Mouse (Mus musculus): ENCODE results near the gene Cntnap2.
"Not testable (repeated sequence)": the region's sequence is repeated elsewhere in the genome, so short reads cannot be mapped to it uniquely, and the experiment has no call there.

Gene Cntnap2

DNA sequence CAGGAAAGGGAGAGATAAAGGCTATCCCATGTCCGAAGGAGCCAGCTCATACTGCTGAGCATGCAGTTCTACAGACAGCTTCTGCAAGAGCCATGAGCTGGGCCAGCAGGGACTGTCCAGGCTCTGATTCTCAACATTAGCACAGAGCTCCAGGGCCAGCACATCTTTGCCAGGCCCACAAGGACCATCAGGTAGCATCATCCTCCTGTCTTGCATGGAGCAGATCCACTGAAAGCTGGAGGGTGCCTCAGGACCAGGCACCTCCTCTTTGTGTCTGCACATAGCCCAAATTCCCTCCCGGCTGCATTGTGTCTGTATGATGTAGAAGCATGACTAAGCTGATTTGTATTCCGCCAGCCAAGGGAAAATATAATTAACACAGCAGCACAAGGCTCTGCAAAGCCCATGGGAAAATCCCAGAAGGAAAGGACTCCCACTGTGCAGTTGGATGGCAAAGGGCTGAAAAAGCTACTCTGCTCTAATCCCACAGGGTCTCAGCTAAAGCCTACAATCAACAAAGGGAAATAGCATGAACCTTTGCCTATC, 2180.3 kb downstream of the Cntnap2 start:
- DNase-seq (ENCODE audit: low spot score in 2 of 2) = no peak

DNA sequence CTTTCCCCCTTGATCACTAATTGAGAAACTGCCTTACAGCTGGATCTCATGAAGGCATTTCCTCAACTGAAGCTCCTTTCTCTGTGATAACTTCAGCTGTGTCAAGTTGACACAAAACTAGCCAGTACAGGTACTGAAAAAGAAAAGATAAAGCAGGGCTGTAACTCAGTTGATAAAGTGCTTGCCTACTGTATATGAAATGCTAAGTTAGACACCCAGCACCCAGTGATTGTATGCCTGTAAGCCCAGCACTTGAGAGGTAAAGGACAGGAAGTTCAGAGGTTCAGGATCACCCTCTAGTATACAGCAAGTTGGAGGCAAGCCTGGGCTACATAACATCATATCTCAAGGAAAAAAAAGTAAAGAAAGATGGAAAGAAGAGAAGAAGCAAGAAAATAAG, 2182.2 kb downstream of the Cntnap2 start:
- no peak for DNase-seq (ENCODE audit: low spot score in 2 of 2)

DNA sequence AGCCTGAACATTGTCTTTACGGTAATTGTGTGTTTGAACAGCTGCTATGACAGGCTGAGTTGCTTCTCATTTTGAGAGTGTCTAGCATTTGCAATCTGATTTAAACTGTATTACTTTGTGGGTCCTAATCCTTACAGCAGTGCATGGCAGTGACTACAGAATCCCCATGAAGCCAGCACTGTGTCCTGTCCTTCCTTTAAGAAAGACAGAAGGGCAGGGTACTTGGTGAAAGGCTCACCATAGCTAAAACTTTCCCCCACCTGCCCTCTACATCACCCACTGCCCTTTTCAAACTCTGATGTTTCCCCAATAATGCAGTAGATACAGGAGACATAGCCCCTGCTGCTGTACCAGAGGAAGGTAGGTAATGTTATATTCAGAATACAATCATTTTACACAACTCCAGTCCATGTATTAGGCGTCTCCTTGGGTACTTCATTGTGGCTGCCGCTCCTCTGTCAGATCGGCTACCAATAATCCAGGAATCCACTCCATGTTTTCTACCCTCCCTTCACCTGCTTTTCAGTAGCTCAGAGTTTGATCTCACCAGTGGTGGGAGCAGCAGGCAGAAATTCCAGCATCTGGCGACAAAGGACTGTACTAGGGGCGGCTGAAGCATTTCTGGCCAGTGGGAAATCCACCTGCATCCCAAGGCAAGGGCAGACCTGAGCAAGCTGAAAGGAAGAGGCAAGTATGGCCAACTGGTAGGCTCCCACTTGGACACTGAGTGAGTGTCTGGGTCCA, 2184.9 kb downstream of the Cntnap2 start:
- no peak for DNase-seq (ENCODE audit: low spot score in 2 of 2)

DNA sequence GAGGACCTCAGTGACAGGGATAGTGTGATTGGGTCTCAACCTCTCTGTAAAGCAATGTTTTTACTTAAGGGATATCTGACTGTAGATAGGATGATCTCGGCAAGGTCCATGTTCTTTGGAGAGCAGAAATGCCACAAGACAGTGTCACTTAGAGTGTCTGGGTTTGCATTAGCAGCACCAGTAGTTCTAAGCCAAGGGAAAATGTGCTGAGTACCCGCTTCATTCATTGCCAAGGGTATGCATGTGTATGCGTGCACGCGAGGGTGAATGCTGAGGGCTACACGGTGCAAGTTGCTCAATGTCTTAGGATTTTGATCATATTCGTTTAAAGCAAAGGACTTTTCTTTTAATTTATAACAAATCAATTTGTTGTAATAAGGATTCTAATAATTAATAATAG, 2185.5 kb downstream of the Cntnap2 start:
- DNase-seq (ENCODE audit: low spot score in 2 of 2) = no peak

DNA sequence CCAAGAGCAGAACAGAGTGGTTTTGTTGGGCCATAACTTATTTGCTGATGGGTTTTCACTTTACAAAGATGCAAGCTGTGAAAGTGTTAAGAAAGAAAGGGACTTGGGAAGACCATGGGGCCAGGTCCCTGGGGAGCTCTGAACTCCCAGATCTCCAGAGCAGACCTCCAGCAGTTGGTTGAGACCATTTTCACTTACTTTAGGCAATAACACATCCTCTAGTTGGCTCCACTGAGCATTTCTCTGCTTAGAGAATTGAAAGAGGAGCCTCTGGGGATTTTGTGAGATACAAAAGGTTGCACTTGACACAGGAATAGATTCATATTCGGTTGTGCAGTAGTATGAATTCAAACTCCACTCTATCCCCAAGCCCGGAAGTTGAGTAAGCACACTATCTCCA, 2196.1 kb downstream of the Cntnap2 start:
- no peak for DNase-seq (ENCODE audit: low spot score in 2 of 2)

DNA sequence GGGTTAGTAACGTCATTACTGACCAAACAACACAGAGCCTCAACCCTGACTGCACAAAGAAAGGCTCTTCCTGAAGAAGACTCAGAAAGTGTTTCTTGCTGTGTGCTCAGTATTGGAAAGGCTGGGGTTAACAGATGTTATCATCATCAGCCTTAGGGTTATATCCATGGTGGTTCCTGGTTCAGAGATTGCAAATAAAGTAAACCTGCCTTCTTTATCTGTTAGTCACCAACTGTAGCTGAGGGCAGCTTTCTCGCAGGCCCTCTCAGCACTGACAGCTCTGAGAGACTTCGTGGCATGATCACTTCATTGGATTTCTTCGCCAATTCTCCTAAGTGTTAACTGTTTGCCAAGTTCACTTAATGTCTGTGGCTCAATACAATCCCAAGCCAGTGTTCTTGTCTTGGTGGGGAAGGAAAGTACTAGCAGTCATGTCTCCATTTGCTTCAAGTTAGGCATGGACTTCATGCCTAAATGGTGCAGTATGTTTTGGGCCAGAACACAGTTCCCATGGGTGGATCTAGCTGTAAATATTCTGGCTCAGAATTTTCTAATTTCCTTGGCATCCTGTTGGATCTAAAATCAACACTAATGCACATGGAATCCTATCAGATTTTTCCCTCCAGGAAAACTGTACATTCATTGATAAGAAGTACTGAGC, 2197.2 kb downstream of the Cntnap2 start:
- DNase-seq (ENCODE audit: low spot score in 2 of 2) = no peak

DNA sequence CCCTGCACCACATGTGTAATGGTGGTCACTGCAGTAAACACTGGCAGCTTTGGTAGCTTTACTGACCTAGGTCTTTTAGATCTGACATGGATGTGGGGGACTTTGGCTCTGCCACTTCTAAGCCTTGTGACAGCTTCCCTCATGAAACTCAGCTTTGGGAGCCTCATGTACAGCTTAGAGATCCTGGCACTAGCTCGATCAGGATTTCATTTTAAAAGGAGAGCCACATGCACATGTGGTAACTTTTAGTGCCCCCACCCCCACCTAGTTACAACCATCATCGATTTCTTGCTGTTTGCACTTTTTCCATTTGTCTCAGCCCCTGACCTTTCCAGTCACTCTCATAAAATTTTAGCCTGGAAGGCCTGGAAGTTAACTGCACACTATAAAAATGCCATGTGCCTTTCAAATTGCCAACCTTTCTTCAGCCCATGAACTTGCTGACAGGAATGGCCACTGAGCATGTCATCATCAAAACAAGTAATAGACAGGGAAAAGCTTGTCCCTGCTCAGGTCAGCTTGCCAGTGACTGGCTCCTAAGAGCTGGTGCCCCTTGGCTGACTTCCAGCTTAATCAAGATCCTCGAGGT, 2197.9 kb downstream of the Cntnap2 start:
- DNase-seq (ENCODE audit: low spot score in 2 of 2) = no peak

DNA sequence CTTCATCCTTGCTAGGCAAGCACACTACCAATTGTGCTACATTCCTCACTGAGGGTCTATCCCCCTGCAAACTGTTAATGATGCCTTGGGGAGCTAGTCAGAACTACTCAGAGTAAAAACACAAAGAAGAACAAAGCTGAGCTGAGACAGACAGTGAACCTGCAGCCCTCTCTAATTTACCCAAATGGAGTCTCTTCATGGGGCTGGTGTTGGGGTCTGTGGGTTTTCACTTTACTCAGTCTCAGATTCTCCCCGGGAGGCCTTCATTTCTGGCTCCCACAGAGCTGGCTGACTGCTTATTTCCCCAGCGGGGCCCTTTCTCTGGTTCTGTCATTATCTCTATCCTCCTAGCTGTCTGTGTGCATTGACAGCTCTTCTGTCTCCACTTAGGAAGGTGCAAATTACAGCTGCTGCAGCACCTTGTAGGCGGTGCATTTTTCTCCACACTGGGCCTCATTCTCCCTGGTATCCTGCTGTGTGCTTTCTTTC, 2200.5 kb downstream of the Cntnap2 start:
- DNase-seq (ENCODE audit: low spot score in 2 of 2) = no peak

DNA sequence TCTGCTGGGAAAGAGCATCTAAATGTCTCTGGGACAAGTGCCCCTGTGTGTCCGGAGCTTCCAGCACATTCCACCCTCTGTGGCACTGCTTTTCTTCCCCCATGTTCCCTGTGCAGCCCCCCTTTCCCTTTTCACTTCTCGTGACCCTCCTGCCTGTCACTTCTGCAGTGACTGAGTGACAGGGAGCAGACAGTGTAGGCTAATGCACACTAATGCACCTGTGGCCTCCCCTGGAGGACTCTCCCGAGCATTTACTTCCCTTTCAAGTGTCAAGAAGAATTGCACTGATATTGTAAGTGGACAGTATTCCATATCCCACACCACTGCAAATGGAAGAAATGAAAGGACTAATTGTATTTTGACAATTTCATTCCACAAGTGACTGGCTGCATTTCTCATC, 2208.1 kb downstream of the Cntnap2 start:
- no peak for DNase-seq (ENCODE audit: low spot score in 2 of 2)

DNA sequence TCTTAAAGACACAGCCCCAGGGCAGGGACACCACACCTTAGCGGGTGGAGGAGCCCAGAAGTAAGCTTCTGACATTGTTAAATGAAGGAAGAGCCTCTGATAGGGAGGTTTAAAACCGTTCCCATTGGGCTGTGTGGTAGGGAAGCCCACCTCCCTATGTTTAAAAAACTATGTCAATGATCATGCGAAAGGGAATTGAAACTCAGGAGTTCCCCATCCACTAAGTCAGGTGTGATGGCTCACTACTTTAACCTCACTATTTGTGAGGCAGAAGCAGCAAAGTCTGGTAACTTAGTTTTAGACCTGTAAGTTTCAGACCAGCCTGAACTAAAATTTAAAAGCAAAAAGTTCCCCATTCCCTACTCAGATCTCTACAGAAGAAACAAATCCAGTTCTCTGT, 2210.3 kb downstream of the Cntnap2 start:
- DNase-seq (ENCODE audit: low spot score in 2 of 2) = no peak

DNA sequence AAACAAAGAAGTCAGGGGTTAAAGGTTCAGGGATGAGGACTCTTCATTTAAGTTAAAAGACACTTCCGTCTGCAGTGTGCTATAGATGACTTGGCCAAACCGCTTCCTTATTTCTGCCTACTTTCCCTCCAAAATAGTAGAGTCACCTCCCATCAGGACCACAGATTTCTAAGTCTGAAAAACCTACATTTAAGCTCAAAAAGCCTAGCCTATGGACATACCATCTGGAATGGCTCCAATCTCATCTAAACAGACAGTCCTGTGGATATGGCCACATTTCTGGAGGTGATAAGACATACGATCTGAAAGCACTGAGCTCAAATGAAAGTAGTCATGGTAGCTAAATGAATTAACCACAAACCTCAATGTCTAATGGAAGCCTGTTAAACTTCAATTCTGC, 2212.4 kb downstream of the Cntnap2 start:
- no peak for DNase-seq (ENCODE audit: low spot score in 2 of 2)

DNA sequence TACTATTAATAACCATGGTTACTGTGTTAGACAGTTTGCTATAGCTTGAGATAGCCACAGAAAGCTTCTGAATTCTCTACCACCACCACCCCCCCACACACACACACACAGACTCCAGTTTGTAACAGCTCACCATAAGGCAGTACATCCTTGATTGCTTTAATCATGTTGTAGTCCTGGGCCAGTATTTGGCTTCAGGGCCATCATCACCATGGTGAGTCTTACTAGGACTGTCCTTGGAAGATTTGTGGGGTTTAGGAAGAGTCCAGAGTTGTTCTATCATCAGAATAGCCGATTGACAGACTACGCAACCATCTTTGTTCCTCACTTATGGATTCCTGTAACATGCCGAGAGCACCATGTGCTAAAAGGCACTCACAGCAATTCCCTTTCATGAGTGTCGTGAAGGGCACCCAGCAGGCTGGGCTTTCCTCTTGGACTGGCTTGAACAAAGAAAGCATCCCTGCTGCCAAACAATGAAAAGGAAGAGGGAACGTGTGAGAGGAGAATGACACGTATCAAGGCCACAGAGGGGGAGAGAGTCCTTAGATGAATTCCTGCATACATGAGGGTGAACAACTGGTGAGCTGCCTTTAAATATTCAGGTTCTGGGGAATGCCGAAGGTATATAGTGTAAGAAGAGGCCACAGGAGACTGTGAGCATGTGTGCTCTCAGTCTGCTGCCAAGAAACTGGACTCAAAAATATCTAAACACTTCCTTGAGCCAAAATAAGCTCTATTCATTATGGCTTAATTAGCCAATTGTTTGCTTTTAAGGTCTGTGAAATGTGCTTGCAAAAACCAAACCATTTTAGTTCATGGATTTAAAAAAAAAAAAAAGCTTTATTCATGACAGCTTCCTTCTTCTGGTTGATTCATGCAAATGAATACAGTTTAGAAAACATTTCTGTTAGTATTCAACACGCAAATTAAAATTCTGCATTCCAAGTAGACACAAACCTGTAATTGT, 2213.7 kb downstream of the Cntnap2 start:
- no peak for DNase-seq (ENCODE audit: low spot score in 2 of 2)

DNA sequence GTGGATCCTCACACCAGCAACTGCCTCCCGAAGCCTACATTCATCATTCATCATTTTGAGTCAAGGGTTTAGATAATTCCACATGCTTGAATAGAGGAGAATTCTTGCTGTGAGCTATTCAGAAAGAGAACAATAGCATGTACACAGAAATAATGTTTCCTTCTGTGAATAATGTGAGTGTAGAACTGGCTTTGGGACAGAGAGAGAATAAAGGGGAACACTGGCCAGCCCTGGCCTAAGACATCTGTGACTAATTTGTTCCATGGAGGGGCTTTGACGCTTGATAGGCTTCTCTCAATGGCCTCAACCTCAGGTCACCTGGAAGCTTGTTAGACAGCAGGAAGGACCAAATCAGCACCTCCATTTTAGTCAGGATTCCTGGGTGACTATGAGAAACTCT, 2215.9 kb downstream of the Cntnap2 start:
- no peak for DNase-seq (ENCODE audit: low spot score in 2 of 2)

DNA sequence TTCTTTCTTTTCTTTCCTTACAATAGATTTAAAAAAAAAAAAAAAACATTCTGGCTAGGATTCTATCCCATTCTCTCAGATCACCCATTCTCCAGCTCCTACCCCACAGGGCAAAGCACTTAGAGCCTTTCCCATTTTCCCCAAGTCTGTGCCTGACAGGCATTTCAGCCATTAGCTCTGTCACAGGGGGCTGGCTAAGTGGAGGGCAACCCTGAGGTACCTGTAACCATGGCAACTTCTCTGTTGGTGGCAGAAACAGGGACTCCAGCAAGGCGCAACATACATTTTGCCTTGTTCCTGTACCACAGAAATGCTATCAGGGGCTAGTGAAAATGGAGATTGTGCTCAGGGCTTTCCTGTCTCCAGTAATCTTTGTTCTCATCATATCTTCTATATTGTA, 2220.0 kb downstream of the Cntnap2 start:
- no peak for DNase-seq (ENCODE audit: low spot score in 2 of 2)

DNA sequence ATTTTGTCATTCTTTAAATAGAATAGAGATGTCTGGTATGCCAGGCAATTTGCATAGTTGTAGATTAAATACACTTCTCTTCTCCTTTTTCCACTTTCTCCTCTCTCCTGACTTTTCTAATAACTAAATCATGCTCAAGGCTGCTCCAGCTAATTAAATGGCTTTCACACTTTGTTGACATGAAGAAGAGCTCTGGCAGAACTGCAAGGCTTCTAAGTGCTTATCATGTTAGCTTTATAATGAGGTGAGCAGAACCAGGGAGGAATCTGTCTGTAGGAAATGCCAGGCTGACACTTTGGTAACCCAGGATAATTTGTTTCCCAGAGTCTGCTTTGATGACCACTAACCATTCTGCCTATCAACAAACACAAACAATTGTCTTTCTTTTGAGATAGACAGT, 2222.4 kb downstream of the Cntnap2 start:
- no peak for DNase-seq (ENCODE audit: low spot score in 2 of 2)

DNA sequence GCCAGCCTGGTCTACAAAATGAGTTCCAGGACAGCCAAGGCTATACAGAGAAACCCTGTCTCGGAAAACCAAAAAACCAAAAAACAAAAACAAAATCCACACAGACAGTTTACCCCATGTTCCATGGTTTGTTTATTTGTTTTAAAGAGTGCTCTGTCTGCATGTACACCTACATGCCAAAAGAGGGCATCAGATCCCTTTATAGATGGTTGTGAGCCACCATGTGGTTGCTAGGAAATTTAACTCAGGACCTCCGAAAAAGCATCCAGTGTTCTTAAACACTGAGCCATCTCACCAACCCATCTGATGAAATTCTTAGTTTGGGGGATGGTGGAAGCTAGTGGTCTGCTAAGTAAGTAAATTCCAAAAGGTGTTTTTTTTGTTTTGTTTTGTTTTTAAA, 2225.6 kb downstream of the Cntnap2 start:
- no peak for DNase-seq (ENCODE audit: low spot score in 2 of 2)

DNA sequence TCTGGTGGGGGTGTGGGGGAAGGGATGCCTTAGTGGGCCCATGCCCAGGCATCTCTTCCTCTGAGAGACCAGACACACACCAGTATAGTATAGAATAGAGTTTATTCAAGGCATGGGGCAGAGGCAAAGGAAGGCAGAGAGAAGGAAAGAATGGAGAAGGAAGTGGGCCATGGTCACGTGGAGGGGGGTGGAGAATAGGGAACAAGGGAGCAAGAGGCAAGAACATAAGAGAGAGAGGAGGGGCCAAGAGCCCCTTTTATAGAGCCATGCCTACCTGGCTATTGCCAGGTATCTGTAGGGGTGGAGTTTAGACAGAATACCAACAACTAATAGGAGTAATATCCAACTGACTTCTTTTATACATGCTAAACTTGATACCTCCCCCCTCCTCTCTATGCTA, 2226.6 kb downstream of the Cntnap2 start:
- no peak for DNase-seq (ENCODE audit: low spot score in 2 of 2)

DNA sequence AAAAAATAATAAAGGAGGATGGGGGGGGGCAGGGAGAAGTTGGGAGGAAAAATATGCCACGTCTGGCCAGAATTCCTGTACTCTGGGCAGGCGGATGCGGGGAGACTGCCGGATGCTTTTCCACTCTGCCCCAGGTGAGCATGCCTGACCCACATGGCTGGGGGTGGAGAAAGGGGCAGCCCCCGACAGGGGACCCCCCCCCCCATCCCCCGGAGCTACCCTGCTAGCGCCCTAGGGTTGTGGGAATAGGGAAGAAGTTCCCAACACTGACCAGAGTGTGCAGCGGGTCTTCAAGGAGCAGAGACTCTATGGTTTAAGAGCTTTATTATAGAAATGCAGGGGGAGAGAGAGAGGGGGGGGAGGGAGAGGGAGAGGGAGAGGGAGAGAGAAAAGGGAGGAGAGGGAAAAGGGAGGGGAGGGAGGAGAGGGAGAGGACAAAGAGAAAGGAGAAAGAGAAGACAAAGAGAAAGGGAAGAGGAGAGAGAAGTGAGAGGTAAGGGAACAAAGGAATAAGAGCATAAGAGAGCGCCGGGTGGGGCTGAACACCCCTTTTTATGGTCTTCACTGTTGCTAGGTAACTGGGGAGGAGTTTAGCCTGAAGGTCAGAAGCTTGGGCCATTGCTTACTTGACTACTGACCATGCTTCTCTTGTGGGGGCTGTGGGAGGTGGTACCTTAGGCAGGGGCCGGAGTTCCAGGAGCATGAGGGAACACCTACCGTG, 2227.2 kb downstream of the Cntnap2 start:
- not testable (repeated sequence) for DNase-seq (ENCODE audit: low spot score in 2 of 2)

DNA sequence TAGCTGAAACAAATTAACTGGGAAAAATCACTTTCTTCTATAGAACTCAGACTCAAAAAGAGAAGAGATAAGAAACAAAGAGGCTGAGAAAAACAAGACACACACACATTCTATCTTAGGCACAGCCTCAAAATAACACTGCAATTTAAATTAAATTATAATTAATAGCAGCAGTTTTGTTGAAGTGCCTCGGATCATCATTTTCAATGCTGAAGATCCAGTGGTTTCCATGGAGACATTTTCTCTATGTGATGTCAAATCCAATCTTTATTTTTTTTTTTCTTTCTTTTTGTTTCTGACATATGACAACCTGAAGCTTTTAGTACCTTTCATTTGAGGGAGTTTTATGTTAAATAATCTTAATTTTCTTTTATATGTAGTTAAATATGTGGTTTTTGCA, 2228.6 kb downstream of the Cntnap2 start:
- no peak for DNase-seq (ENCODE audit: low spot score in 2 of 2)

DNA sequence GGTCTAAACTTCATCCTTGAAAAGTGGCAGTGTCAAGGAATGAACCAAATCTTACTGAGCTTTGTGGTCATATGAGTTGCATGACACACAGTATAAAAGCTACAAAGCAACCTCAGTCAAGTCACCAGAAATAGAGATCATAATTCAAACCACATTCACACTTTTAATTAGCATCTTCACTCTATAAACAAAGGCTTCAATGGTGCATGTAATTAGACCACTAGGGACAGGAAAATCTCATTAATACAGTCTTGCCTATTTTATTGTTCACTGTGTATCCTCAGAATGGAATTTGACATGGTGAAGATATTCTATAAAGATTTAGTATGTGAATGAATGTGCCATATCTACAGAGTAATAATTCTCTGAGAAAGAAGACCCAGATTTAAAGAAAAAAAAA, 2232.8 kb downstream of the Cntnap2 start:
- no peak for DNase-seq (ENCODE audit: low spot score in 2 of 2)

DNA sequence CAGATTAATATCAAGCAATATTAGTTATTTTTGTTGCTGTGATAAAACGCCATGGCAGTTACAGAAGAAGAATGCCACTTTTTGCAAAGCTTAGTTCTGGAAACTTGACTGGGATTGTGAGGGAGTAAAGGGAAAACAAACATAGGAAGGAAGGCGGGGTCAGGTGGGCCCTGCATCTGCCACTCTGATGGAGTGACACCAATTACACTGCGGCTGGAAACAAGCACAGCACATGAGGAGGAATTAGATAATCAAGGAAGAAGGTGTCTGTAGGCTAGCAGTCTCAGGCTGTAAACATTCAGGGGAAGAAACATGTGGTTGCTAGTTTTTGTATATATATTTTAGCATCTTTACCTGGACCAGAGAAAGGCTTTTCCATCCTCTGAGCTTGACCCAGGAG, 2233.3 kb downstream of the Cntnap2 start:
- no peak for DNase-seq (ENCODE audit: low spot score in 2 of 2)
